Mouse (Mus musculus) adipocyte (in vitro differentiated cells): ENCODE data around the gene Neurl1b.

ENCODE experiments used
- DNase-seq: peaks from one replicate; pipeline ENCODE4 v3.0.0-alpha.2; 2016; ENCODE audit warnings: low spot score

Neurl1b gene

GRCm38 (mm10) chr17:26397339-26397738, 17.3 kb upstream of the Neurl1b start:
- DNase-seq, result no peak

- DNase-seq, result no peak
Measured at GRCm38 (mm10) chr17:26405340-26406100, 9.1 kb upstream of the Neurl1b start.

GRCm38 (mm10) chr17:26412967-26413366, 1.7 kb upstream of the Neurl1b start:
- DNase-seq, result no peak

GRCm38 (mm10) chr17:26414184-26414522, 476 bp upstream of the Neurl1b start:
- no peak for DNase-seq

GRCm38 (mm10) chr17:26415355-26415865, 781 bp downstream of the Neurl1b start:
- no peak for DNase-seq

- no peak for DNase-seq
Measured at GRCm38 (mm10) chr17:26416141-26416540, 1.5 kb downstream of the Neurl1b start.

- no peak for DNase-seq
Measured at GRCm38 (mm10) chr17:26417770-26418421, 3.3 kb downstream of the Neurl1b start.

GRCm38 (mm10) chr17:26420491-26421247, 6.0 kb downstream of the Neurl1b start:
- DNase-seq, result no peak

- DNase-seq, result peak; percentile 38
Measured at GRCm38 (mm10) chr17:26421561-26421960, 6.9 kb downstream of the Neurl1b start.

- no peak for DNase-seq
Measured at GRCm38 (mm10) chr17:26422390-26422789, 7.8 kb downstream of the Neurl1b start.

GRCm38 (mm10) chr17:26423967-26424641, 9.5 kb downstream of the Neurl1b start:
- DNase-seq, result no peak

GRCm38 (mm10) chr17:26424973-26425735, 10.5 kb downstream of the Neurl1b start:
- peak; percentile 67 for DNase-seq

GRCm38 (mm10) chr17:26433295-26433694, 18.7 kb downstream of the Neurl1b start:
- no peak for DNase-seq

- no peak for DNase-seq
Measured at GRCm38 (mm10) chr17:26437089-26437815, 22.6 kb downstream of the Neurl1b start.

GRCm38 (mm10) chr17:26439001-26439400, 24.4 kb downstream of the Neurl1b start:
- DNase-seq, result no peak

- DNase-seq, result no peak
Measured at GRCm38 (mm10) chr17:26441024-26441423, 26.4 kb downstream of the Neurl1b start.

GRCm38 (mm10) chr17:26442197-26442596, 27.6 kb downstream of the Neurl1b start:
- no peak for DNase-seq

- no peak for DNase-seq
Measured at GRCm38 (mm10) chr17:26443865-26444264, 29.2 kb downstream of the Neurl1b start.

GRCm38 (mm10) chr17:26449472-26449871, 34.8 kb downstream of the Neurl1b start:
- DNase-seq, result no peak

GRCm38 (mm10) chr17:26451651-26452295, 37.1 kb downstream of the Neurl1b start:
- DNase-seq, result peak; percentile 60
